Mouse (Mus musculus): ENCODE results near the gene Ssbp2.

DNA sequence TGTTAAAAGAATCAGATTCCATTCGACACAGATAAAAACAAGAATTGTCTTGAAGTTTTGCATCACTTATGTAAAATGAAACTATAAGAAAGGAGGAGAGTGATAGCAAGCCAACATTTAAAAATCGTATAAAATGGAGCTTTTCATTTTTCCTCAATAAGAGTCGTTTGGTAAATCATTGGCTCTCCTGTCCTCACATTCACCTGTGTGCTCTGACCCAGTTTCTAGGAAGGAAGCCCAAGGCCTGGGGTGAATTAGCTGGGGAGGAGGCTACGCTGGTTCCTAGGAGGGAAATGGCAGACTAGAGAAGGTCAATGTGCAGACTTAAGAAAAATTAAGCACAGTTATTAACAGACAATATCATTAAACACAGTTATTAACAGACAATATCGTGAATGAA, 156.8 kb downstream of the Ssbp2 start:
- no peak for TF ChIP-seq CTCF (IDR thresholded peaks at IDR 0.05; ENCODE audit: low read depth)
- no peak for TF ChIP-seq EP300 (IDR thresholded peaks at IDR 0.05; ENCODE audit: low read depth)
